Mouse (Mus musculus): ENCODE measurements around the gene Ksr1.
A peak's percentile ranks its signal among the peaks of the same experiment; 100 is the strongest.

Ksr1 gene

DNA sequence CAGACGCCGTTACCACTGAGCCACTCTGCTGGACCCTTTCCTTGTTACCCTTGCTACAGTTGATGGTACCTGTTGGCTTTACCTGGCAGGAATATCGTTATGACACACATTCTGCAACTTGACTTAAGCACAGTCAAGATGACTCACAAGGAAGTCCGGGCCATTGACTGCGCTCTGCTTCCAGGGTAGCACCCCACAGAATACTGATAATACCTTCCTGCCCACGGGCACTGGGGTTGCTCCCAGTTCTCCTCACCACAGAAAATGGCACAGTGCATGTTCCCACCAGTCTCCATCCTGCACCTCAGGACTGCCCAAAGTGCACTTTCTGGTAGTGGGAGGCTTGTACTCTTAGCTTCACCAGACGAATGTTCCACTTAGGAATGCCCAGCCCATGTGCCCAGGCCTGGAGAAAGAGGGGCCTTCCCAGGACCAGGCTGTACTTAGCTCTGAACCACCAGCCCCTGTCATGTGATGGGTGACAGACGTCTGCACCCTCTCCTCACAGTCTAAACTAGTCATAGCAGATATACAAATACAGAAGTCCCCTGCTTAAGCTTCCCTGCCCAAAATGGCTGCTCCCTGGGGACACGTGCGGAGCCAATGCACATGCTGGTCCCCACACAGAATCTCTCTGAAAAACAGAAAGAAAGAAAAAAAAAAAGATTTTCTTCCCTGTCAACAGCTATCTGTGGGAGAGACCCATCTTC lies 52.1 kb downstream of the Ksr1 start:
- DNase-seq (ENCODE audit: low spot score in 2 of 2) = no peak

GRCm38 (mm10) chr11:79093386-79093906 lies 52.8 kb downstream of the Ksr1 start:
- no peak for DNase-seq (ENCODE audit: low spot score in 2 of 2)

DNA sequence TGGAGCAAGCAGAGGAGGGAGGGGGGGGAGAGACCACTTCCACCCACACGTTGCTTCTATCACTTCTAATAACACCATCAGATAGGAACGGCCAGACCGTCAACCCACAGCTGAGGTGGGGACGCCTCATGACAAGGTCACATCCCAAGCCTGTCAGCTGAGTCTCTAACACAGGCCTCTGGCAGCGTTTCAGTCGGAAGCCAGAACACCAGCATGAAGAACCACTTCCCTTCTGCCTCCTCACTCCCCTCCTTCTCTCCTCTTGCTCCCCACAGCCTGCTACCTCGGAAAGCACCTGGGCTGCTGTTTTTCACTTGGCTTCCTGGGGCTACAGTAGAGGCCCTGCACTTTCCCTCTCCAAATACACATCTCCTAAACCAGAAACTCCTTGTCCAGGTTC lies 53.4 kb downstream of the Ksr1 start:
- DNase-seq (ENCODE audit: low spot score in 2 of 2) = peak; percentile 20 to 34

DNA sequence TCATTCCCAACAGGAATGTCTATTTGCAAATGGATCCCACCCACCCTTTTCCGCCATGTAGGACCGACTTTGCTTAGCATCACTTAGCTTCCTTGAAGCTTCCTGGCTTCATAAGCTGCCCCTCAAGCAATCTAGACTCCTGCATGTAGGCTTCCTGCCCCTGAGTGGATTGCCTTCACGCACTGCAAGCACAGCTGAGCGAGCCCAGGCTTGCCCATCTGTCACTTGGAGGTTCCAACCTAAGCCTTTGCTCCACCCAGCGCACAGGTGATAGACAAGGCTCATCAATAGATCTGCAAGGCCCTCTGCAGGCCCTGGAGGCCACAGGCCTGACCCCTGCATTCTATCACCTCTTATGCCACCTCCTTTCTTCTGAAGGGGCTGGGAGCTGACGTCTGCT lies 54.0 kb downstream of the Ksr1 start:
- no peak for DNase-seq (ENCODE audit: low spot score in 2 of 2)

GRCm38 (mm10) chr11:79089756-79090155 lies 56.5 kb downstream of the Ksr1 start:
- no peak for DNase-seq (ENCODE audit: low spot score in 2 of 2)

DNA sequence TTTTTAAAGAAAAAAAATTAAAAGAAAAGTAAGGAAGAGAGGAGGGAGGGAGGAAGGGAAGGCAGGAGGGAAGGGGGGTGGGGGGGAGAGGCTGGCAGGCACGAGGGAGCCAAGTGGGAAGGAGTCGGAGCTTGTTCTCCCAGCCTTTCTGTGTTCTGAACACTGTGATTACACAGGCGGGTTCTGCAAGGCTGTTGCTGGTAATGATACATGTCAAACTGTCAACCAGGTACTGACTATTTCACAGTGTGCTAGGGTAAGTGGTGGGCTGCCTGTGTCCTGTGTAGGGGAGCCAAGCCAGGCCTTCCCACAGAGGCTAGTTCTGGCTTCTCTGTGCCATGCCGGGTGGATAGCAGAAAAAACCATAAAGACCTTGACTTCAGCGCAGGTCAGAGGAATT lies 57.2 kb downstream of the Ksr1 start:
- DNase-seq (ENCODE audit: low spot score in 2 of 2) = no peak

DNA sequence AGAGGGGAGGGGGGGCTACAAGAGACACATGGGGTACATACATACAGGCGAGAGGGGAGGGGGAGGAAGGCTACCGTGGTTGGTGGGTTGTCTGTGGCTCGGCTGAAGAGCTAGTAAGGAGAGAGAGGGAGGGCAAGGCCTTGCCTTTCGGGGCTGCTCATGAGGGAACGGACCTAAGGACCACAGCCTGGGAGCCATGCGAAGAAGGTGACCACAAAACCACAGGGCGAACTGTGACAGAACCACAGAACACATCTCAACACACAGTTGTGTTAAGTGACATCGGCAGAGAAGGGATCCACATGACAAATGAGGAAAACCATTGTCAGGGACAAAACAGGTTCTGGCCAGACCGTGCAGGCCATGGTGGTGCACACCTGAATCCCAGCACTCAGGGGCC lies 57.9 kb downstream of the Ksr1 start:
- no peak for DNase-seq (ENCODE audit: low spot score in 2 of 2)

- DNase-seq (ENCODE audit: low spot score in 2 of 2) = no peak
Measured at GRCm38 (mm10) chr11:79087731-79088311, 58.4 kb downstream of the Ksr1 start.

DNA sequence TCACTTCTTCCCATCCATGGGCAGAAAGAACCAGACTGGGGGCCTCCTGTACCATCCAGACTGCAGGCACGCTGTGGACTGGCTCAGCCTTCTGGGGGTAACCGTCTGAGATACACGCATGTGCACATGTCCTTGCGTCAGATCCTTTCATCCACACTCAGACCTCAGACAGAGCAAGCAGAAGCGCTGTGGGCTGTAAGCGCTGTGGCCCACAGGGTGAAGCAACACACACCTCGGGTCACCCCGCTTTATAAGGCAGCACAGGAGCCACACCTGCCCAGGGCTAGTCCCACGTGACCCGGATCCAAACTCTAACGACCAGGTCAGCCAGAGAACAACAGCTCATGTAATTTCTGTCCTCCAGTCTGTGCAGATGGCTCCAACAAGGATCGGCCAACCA lies 59.4 kb downstream of the Ksr1 start:
- DNase-seq (ENCODE audit: low spot score in 2 of 2) = no peak

- DNase-seq (ENCODE audit: low spot score in 2 of 2) = no peak
Measured at GRCm38 (mm10) chr11:79085059-79085458, 61.1 kb downstream of the Ksr1 start.

- no peak for DNase-seq (ENCODE audit: low spot score in 2 of 2)
Measured at GRCm38 (mm10) chr11:79083018-79083441, 63.2 kb downstream of the Ksr1 start.

GRCm38 (mm10) chr11:79080965-79081891 lies 65.0 kb downstream of the Ksr1 start:
- no peak for DNase-seq (ENCODE audit: low spot score in 2 of 2)

- DNase-seq (ENCODE audit: low spot score in 2 of 2) = no peak
Measured at GRCm38 (mm10) chr11:79080081-79080480, 66.1 kb downstream of the Ksr1 start.

- DNase-seq (ENCODE audit: low spot score in 2 of 2) = peak; percentile 12 to 22
Measured at GRCm38 (mm10) chr11:79076484-79076883, 69.7 kb downstream of the Ksr1 start.

DNA sequence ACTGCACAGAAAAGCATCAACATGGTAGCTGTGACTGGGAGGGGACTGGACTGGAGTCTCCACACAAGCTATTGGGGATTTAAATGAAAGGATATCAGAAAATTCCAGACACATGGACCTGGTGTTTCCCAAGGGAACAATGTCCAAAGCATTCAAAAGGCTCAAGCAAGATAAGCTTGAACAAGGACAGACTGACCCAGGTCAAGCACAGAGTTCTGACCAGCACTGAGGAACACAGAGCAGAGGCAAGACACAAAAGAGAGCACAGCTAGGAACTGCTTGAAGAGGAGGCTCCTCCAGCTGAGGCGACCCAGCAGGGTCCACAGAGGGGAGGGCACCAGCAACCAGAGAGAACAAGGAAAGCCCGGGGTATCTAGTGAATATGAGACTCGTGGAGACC lies 71.2 kb downstream of the Ksr1 start:
- no peak for DNase-seq (ENCODE audit: low spot score in 2 of 2)

DNA sequence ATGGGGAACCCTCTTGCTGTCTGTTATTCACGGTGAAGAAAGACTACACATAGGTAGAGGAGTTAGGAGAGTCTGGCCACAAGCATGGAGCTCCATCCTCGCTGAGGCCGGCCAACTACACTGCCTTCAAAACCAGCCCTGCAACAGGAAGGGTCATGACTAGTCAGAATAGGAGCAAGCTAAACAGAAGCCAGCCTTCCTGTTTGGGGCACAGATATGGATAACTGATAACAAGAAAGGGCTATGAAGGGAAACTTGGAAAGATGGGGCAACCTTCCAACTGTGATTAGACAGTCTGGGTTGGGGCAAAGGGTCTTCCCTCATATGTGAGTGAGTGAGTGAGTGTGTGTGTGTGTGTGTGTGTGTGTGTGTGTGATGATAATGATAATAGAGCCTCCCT lies 71.6 kb downstream of the Ksr1 start:
- DNase-seq (ENCODE audit: low spot score in 2 of 2) = no peak

- no peak for DNase-seq (ENCODE audit: low spot score in 2 of 2)
Measured at GRCm38 (mm10) chr11:79073583-79073982, 72.6 kb downstream of the Ksr1 start.

- DNase-seq (ENCODE audit: low spot score in 2 of 2) = no peak
Measured at GRCm38 (mm10) chr11:79072108-79072507, 74.1 kb downstream of the Ksr1 start.

GRCm38 (mm10) chr11:79071082-79071972 lies 74.9 kb downstream of the Ksr1 start:
- no peak for DNase-seq (ENCODE audit: low spot score in 2 of 2)

DNA sequence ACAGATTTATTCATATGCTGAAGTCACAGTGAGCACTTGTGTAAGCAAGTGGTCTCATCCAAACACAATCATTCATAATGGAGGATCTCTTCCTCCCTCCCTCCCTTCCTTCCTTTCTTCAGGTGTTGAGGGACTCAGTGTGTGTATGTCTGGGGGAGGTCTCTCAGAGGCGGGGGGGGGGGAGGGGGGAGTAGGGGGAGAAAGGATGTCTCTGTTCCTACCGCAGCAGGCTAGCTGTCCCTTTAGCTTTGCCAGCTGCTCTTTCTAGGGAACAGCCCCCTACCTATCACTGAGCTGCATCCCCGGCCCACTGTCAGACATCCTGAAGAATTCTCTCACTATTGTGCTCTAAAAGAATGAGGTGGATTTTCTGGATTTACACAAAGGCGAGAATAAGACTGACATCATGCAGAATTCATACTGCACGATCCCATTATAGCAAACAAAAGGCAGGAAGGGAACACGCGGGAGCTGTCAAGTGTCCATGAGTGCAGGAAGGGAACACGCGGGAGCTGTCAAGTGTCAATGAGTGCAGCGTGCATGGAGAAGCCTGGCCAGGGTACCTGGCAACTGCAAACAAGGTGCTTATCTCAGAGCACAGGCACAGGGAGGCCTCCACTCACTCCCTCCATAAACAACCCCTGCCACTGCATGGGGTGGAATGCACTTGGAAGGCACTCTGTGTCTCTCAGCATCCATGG lies 76.6 kb downstream of the Ksr1 start:
- DNase-seq (ENCODE audit: low spot score in 2 of 2) = no peak

DNA sequence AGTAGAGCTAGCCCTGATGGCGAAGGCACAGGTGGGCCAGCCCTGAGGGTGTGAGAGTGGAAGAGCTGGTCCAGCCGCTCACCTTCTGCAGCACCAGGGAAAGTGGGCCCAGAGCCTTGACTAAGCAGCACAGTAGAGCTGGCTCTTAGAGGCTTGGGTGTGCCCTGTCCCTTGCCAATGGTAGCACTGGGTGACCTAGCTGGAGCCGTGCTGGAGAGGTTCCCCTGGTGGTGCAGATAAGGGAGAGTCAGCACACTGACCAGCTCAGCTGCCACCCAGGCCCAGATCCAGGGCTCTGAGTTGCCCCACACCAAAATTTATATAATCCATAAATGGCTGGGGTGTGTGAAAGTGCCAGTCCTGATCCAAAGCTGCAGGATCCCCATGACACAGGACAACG lies 79.0 kb downstream of the Ksr1 start:
- no peak for DNase-seq (ENCODE audit: low spot score in 2 of 2)

Data from thymus, postnatal 10 days (tissue).